Mouse (Mus musculus): ENCODE results near the gene Col6a6.

The Col6a6 gene

GRCm38 (mm10) chr9:105734651-105735050 lies 93.3 kb downstream of the Col6a6 start:
- DNase-seq, result no peak

GRCm38 (mm10) chr9:105731976-105732375 lies 96.0 kb downstream of the Col6a6 start:
- DNase-seq, result no peak

- peak; percentile 77 for DNase-seq
Observed at GRCm38 (mm10) chr9:105720430-105720829, 107.5 kb downstream of the Col6a6 start.

- no peak for DNase-seq
Observed at GRCm38 (mm10) chr9:105719851-105720395, 108.0 kb downstream of the Col6a6 start.

- DNase-seq, result no peak
Observed at GRCm38 (mm10) chr9:105719367-105719766, 108.6 kb downstream of the Col6a6 start.

GRCm38 (mm10) chr9:105712049-105712448 lies 115.9 kb downstream of the Col6a6 start:
- DNase-seq, result no peak

GRCm38 (mm10) chr9:105705011-105705410 lies 122.9 kb downstream of the Col6a6 start:
- DNase-seq, result no peak

- no peak for DNase-seq
Observed at GRCm38 (mm10) chr9:105704226-105704932, 123.6 kb downstream of the Col6a6 start.

GRCm38 (mm10) chr9:105701966-105702365 lies 126.0 kb downstream of the Col6a6 start:
- no peak for DNase-seq

GRCm38 (mm10) chr9:105700702-105701101 lies 127.3 kb downstream of the Col6a6 start:
- DNase-seq, result no peak

GRCm38 (mm10) chr9:105697764-105698396 lies 130.1 kb downstream of the Col6a6 start:
- no peak for DNase-seq

GRCm38 (mm10) chr9:105696818-105697564 lies 131.0 kb downstream of the Col6a6 start:
- DNase-seq, result no peak

GRCm38 (mm10) chr9:105693854-105694253 lies 134.1 kb downstream of the Col6a6 start:
- DNase-seq, result peak; percentile 35

GRCm38 (mm10) chr9:105693056-105693455 lies 134.9 kb downstream of the Col6a6 start:
- peak; percentile 62 for DNase-seq

- peak; percentile 86 for DNase-seq
Observed at GRCm38 (mm10) chr9:105692472-105692871, 135.5 kb downstream of the Col6a6 start.

GRCm38 (mm10) chr9:105689485-105689884 lies 138.5 kb downstream of the Col6a6 start:
- no peak for DNase-seq

GRCm38 (mm10) chr9:105684549-105685165 lies 143.3 kb downstream of the Col6a6 start:
- peak; percentile 70 for DNase-seq

GRCm38 (mm10) chr9:105681386-105681785 lies 146.6 kb downstream of the Col6a6 start:
- no peak for DNase-seq

- DNase-seq, result no peak
Observed at GRCm38 (mm10) chr9:105675941-105676340, 152.0 kb downstream of the Col6a6 start.

- no peak for DNase-seq
Observed at GRCm38 (mm10) chr9:105672032-105672431, 155.9 kb downstream of the Col6a6 start.

- DNase-seq, result no peak
Observed at GRCm38 (mm10) chr9:105670916-105671315, 157.0 kb downstream of the Col6a6 start.

GRCm38 (mm10) chr9:105665269-105665668 lies 162.7 kb downstream of the Col6a6 start:
- no peak for DNase-seq

- no peak for DNase-seq
Observed at GRCm38 (mm10) chr9:105659877-105660276, 168.1 kb downstream of the Col6a6 start.
